Mouse (Mus musculus): ENCODE data around the gene Kif13a. TPM values are rescaled to one million over a fixed set of nuclear protein-coding genes. Genes with fewer than 3 reads are reported as not detected.
A peak's percentile ranks its signal among the peaks of the same experiment; 100 is the strongest.

Gene Kif13a
- total and polyA plus RNA-seq, 3 experiments: 1.2 to 1.7 TPM; not detected in 1

DNA sequence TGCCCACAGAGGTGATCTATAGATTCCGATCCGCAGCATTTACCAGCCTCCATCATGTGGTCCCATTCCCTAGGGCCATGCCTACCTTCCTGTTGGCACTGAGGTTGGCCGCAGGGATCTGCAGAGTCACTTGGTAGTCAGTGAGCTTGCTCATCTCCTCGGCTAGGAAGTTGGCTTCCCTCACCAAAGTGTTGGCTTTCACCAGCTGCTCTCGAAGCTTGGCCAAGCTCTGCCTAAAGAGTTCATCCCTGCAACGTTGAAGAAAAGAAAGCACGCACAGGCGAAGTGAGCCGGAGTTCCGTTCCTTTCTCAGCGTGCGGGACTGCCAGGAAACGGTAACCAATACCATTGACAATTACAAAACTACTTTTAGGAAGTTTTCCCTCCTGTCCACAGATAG, 128.5 kb downstream of the Kif13a start:
- TF ChIP-seq JUND (IDR thresholded peaks at IDR 0.05; ENCODE audit: low read depth, low read length): no peak

DNA sequence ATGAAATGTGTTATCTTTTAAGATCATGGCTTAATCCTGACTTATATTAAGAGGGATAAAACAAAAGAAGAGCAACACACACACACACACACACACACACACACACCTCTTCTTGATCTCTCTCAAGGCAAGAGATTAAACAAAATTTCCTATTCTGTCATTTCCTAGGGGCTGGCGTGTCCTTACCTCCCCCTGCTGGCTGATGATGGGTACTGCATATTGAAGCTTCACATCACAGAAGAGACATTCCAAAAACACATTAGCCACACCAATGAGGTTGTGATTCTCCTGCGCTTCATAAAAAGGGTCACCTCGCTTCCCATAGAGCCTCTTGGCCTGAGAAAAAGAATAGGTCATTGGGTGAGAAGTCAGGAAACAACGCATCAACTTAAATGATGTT, 131.5 kb downstream of the Kif13a start:
- H3K9me3 ChIP-seq (replicated peaks; ENCODE audit: insufficient read depth, low read length): no peaks in the 10 kb centered on the region
- no peaks in the 10 kb centered on the region for H3K79me2 ChIP-seq (ENCODE audit: control insufficient read depth, insufficient read depth, low read length, poor library complexity)
- no peaks in the 10 kb centered on the region; a peak in 1 of 4 replicates for H3K4me1 ChIP-seq (ENCODE audit: control insufficient read depth in 1 of 2, insufficient read depth in 2 of 2, low read length in 2 of 2)
- peak; percentile 74 for DNase-seq (ENCODE audit: low read depth, low spot score)
- peaks cover 0 to 1% of the 10 kb centered on the region in 2 experiments; a peak in 1 of 4 replicates for H3K27me3 ChIP-seq (ENCODE audit: control insufficient read depth in 1 of 2, insufficient read depth in 2 of 2, low read length in 2 of 2)
- no peak overlapping the region for H3K9ac ChIP-seq (ENCODE audit: control insufficient read depth, low read depth, low read length, poor library complexity, severe bottlenecking)
- no peak overlapping the region for H3K4me3 ChIP-seq (ENCODE audit: control insufficient read depth in 1 of 2, insufficient read depth in 1 of 2, low read depth in 2 of 2, low read length in 2 of 2)
- H3K36me3 ChIP-seq (ENCODE audit: control insufficient read depth in 1 of 2, insufficient read depth in 2 of 2, low read length in 2 of 2): no peaks in the 10 kb centered on the region
- no peak overlapping the region for H3K27ac ChIP-seq (ENCODE audit: control insufficient read depth, low read depth, low read length)
- TF ChIP-seq SMC3 (IDR thresholded peaks at IDR 0.05; ENCODE audit: low read depth, low read length): peak; percentile 97
- TF ChIP-seq ZC3H11A (IDR thresholded peaks at IDR 0.05; ENCODE audit: low read depth, low read length): peak; percentile 92
- peak; percentile 97 for TF ChIP-seq RAD21 (IDR thresholded peaks at IDR 0.05; ENCODE audit: low read depth, low read length)
- no peak for TF ChIP-seq ELF1 (IDR thresholded peaks at IDR 0.05; ENCODE audit: low read depth, low read length)
- TF ChIP-seq POLR2AphosphoS2 (IDR thresholded peaks at IDR 0.05; ENCODE audit: low read length): no peak
- TF ChIP-seq MEF2A (IDR thresholded peaks at IDR 0.05; ENCODE audit: extremely low read depth, insufficient replicate concordance, low read depth, low read length, poor library complexity, severe bottlenecking): no peak
- TF ChIP-seq CTCF (IDR thresholded peaks at IDR 0.05 in 2 of 3, conservative IDR thresholded peaks at IDR 0.05 in 1 of 3; ENCODE audit: control insufficient read depth in 1 of 3, insufficient read depth in 1 of 3, low read depth in 2 of 3, low read length in 3 of 3, poor library complexity in 1 of 3, severe bottlenecking in 1 of 3): peak; percentile 85 to 95 (median 93)
- no peak for TF ChIP-seq ZKSCAN1 (IDR thresholded peaks at IDR 0.05; ENCODE audit: low read depth, low read length)

More for the DNA sequence above, 128.5 kb downstream of the Kif13a start:
- H3K27ac ChIP-seq (ENCODE audit: control insufficient read depth, low read depth, low read length): no peak overlapping the region
- H3K79me2 ChIP-seq (ENCODE audit: control insufficient read depth, insufficient read depth, low read length, poor library complexity): no peaks in the 10 kb centered on the region
- H3K27me3 ChIP-seq (ENCODE audit: control insufficient read depth in 1 of 2, insufficient read depth in 2 of 2, low read length in 2 of 2): peaks cover 0 to 1% of the 10 kb centered on the region in 2 experiments; a peak in 1 of 4 replicates
- no peak for DNase-seq (ENCODE audit: low read depth, low spot score)
- H3K9me3 ChIP-seq (replicated peaks; ENCODE audit: insufficient read depth, low read length): no peaks in the 10 kb centered on the region
- H3K4me1 ChIP-seq (ENCODE audit: control insufficient read depth in 1 of 2, insufficient read depth in 2 of 2, low read length in 2 of 2): peaks cover 0 to 9% of the 10 kb centered on the region in 2 experiments; a peak in 2 of 4 replicates
- H3K9ac ChIP-seq (ENCODE audit: control insufficient read depth, low read depth, low read length, poor library complexity, severe bottlenecking): no peak overlapping the region
- H3K4me3 ChIP-seq (ENCODE audit: control insufficient read depth in 1 of 2, insufficient read depth in 1 of 2, low read depth in 2 of 2, low read length in 2 of 2): no peak overlapping the region
- peaks cover 0 to 8% of the 10 kb centered on the region in 2 experiments; a peak in 2 of 4 replicates for H3K36me3 ChIP-seq (ENCODE audit: control insufficient read depth in 1 of 2, insufficient read depth in 2 of 2, low read length in 2 of 2)

DNA sequence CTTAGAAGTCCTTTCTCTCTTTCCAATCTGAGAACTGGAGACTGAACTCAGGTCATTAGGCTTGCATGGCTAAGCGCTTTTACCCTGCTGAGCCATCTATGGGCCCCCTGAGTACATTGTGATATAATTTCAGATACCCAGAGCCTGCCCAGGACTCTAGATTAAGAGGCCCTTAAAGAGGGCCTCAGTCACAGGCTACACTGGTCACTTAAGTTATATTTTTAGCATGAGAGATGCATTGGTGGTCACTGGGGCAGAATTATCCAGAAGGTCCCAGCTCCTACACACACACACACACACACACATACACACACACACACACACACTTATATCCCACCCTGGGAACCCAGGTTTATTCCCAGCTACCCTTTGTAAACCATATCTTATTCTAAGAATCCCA, 133.3 kb downstream of the Kif13a start:
- H3K4me1 ChIP-seq (ENCODE audit: control insufficient read depth in 1 of 2, insufficient read depth in 2 of 2, low read length in 2 of 2): no peaks in the 10 kb centered on the region; a peak in 1 of 4 replicates
- TF ChIP-seq TCF12 (IDR thresholded peaks at IDR 0.05; ENCODE audit: low read depth, low read length) (no peak), MAFK (IDR thresholded peaks at IDR 0.05; ENCODE audit: borderline replicate concordance, low read depth, low read length) (no peak), MAX (IDR thresholded peaks at IDR 0.05; ENCODE audit: low read length) (no peak), USF2 (IDR thresholded peaks at IDR 0.05; ENCODE audit: borderline replicate concordance in 1 of 2, insufficient read depth in 1 of 2, low read depth in 1 of 2, low read length in 2 of 2) (no peak), JUND (IDR thresholded peaks at IDR 0.05; ENCODE audit: low read depth, low read length) (no peak)
- H3K36me3 ChIP-seq (ENCODE audit: control insufficient read depth in 1 of 2, insufficient read depth in 2 of 2, low read length in 2 of 2): no peaks in the 10 kb centered on the region
- H3K79me2 ChIP-seq (ENCODE audit: control insufficient read depth, insufficient read depth, low read length, poor library complexity): no peaks in the 10 kb centered on the region
- no peak overlapping the region for H3K27ac ChIP-seq (ENCODE audit: control insufficient read depth, low read depth, low read length)
- peaks cover 0 to 1% of the 10 kb centered on the region in 2 experiments; a peak in 1 of 4 replicates for H3K27me3 ChIP-seq (ENCODE audit: control insufficient read depth in 1 of 2, insufficient read depth in 2 of 2, low read length in 2 of 2)
- H3K9me3 ChIP-seq (replicated peaks; ENCODE audit: insufficient read depth, low read length): no peaks in the 10 kb centered on the region
- DNase-seq (ENCODE audit: low read depth, low spot score): no peak
- no peak overlapping the region for H3K4me3 ChIP-seq (ENCODE audit: control insufficient read depth in 1 of 2, insufficient read depth in 1 of 2, low read depth in 2 of 2, low read length in 2 of 2)
- no peak overlapping the region for H3K9ac ChIP-seq (ENCODE audit: control insufficient read depth, low read depth, low read length, poor library complexity, severe bottlenecking)

Measured in MEL (cell line).